Mouse (Mus musculus) lung, postnatal 0 days (tissue): ENCODE data around the gene Gm6096.

ENCODE experiments used
- CTCF ChIP-seq: IDR thresholded peaks from 2 replicates; pipeline ENCODE4 v1.5.1; 2016; ENCODE audit warnings: antibody characterized with exemption, mild to moderate bottlenecking
- EP300 ChIP-seq: IDR thresholded peaks from 2 replicates; pipeline ENCODE4 v1.6.1; 2016; ENCODE audit warnings: antibody characterized with exemption, mild to moderate bottlenecking, control low read depth

GRCm38 (mm10) chr7:34255137-34255536, 4.3 kb downstream of the Gm6096 start:
- TF ChIP-seq EP300 = peak; percentile 97
- TF ChIP-seq CTCF = no peak
